ENCODE assay signal across 8 mouse cellular contexts in the genomic region with DNA sequence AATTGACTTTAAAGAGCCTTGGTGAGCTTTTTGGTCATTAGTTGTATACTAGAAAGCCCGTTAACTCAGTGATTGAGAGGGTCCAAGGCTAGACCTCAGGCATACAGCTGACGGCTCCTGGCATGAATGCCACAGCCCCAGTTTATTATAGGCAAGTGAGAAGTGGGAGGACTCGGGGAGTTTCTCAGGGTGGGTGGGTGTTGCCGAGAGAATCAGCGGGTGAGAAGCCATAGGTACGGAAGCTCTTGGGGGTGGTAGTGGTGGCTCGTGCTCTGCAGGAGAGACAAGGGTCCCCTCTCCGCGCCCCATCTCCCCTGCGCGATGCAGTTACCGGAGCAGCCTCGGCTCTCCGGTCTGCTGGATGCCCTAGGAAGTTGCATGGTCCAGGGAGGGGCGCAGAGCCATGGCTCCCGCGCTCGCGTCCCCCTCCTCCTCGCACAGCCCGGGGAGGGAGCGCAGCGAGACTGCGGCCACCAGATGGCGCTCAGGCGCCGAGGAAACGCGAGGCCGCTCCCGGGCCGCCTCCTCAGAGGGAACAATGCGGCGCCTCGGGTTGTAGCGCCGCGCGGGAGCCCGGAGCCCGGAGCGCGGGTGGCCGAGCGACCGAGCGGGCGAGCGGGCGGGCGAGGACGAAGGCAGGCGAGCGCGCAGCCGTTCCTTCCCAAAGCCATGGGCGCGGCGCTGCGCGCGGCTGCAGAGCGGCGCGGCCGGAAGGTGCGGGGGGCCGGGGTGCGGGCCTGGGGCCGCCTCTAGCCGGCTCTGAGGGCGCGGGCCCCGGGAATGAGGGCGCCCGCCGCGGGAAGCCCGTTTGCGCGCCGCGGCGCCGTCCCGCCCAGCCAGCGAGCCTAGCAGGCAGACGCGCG. TPM values are rescaled to one million over a fixed set of nuclear protein-coding genes. Genes with fewer than 3 reads are reported as not detected.
DNase-seq lines count a peak whose midpoint lies in the region; ATAC-seq and TF ChIP-seq lines count a peak whose summit lies in the region.

A gene (plus strand): TSS at position 541 of the 863 bp plus-strand sequence.

- peak; percentile 49 for DNase-seq in c-Kit-positive CD71-negative TER-119-negative erythroid progenitor cells, embryonic 14.5 days (ENCODE audit: low read depth)
- peak; percentile 96 for DNase-seq in forebrain, embryonic 11.5 days (ENCODE audit: low spot score)
- DNase-seq in kidney, postnatal 10 days = peak; percentile 91
- peak; percentile 75 for DNase-seq in liver, embryonic 11.5 days (ENCODE audit: low spot score)
- DNase-seq in naive thymus-derived CD4-positive, alpha-beta T cell, adult 2 months (ENCODE audit: low read depth) = peak; percentile 83
- peak; percentile 67 to 91 for DNase-seq in spleen, postnatal 4 days (ENCODE audit: low spot score in 2 of 2)

- no peak within 1 kb of the TSS for H3ac ChIP-seq in C2C12 (ENCODE audit: control insufficient read depth, insufficient read length, low read depth)

- H3K4me2 ChIP-seq in forebrain, embryonic 11.5 days (ENCODE audit: low read depth, low read length, severe bottlenecking) = peak within 1 kb of the TSS; percentile 98
- peak within 1 kb of the TSS; percentile 97 for H3K4me2 ChIP-seq in heart, embryonic 15.5 days
- H3K4me2 ChIP-seq in liver, embryonic 11.5 days = peak within 1 kb of the TSS; percentile 89

- peak within 1 kb of the TSS; percentile 37; the same call in 1 of the 2 replicates for H3K27ac ChIP-seq in forebrain, embryonic 11.5 days (ENCODE audit: low read depth, low read length)
- no peak within 1 kb of the TSS for H3K27ac ChIP-seq in heart, embryonic 15.5 days
- H3K27ac ChIP-seq in liver, embryonic 11.5 days (ENCODE audit: low read depth, low read length) = no peak within 1 kb of the TSS

- TF ChIP-seq CTCF in C2C12 (IDR thresholded peaks at IDR 0.05; ENCODE audit: control insufficient read depth, insufficient read depth, insufficient read length) = peak; percentile 95

- 1% methylated on average over 87 of the region's 90 CpGs for WGBS in forebrain, embryonic 11.5 days
- WGBS in heart, embryonic 15.5 days = 2% methylated on average over 62 of the region's 90 CpGs
- WGBS in liver, embryonic 11.5 days = 2% methylated on average over 76 of the region's 90 CpGs

- ATAC-seq in forebrain, embryonic 11.5 days (replicated peaks; ENCODE audit: low FRiP score) = peak; percentile 90
- ATAC-seq in heart, embryonic 15.5 days (replicated peaks; ENCODE audit: insufficient number of reproducible peaks, insufficient read depth, low FRiP score, low read depth) = peak; percentile 57
- 0 out of 2 replicates have a peak, but pooled peaks have one; percentile 39 for ATAC-seq in liver, embryonic 11.5 days (replicated peaks; ENCODE audit: low FRiP score)

- H3K79me3 ChIP-seq in C2C12 (ENCODE audit: low read depth) = no peaks in the 10 kb centered on the region

- H3K9me3 ChIP-seq in forebrain, embryonic 11.5 days (ENCODE audit: control insufficient read depth, low read length) = no peaks in the 10 kb centered on the region
- no peaks in the 10 kb centered on the region for H3K9me3 ChIP-seq in heart, embryonic 15.5 days (replicated peaks)
- no peaks in the 10 kb centered on the region for H3K9me3 ChIP-seq in liver, embryonic 11.5 days (ENCODE audit: control insufficient read depth, low read length)

- peaks cover 73% of the 10 kb centered on the region for H3K27me3 ChIP-seq in C2C12 (ENCODE audit: control insufficient read depth, insufficient read depth, insufficient read length)
- peaks cover 16% of the 10 kb centered on the region for H3K27me3 ChIP-seq in forebrain, embryonic 11.5 days (ENCODE audit: control insufficient read depth, insufficient read depth, low read length)
- peaks cover 69% of the 10 kb centered on the region for H3K27me3 ChIP-seq in heart, embryonic 15.5 days
- peaks cover 74% of the 10 kb centered on the region for H3K27me3 ChIP-seq in liver, embryonic 11.5 days (replicated peaks; ENCODE audit: control insufficient read depth, insufficient read depth, low read length)

- H3K79me2 ChIP-seq in C2C12 (ENCODE audit: control insufficient read depth, insufficient read depth) = no peaks in the 10 kb centered on the region

- H3K4me1 ChIP-seq in forebrain, embryonic 11.5 days (replicated peaks; ENCODE audit: control insufficient read depth, insufficient read depth, low read length) = peaks cover 6% of the 10 kb centered on the region; the same call in 1 of the 2 replicates
- H3K4me1 ChIP-seq in heart, embryonic 15.5 days (replicated peaks) = peaks cover 18% of the 10 kb centered on the region
- no peaks in the 10 kb centered on the region for H3K4me1 ChIP-seq in liver, embryonic 11.5 days (replicated peaks; ENCODE audit: control insufficient read depth, insufficient read depth, low read length)

- no peak within 1 kb of the TSS for H3K4me3 ChIP-seq in C2C12 (ENCODE audit: insufficient read depth, poor library complexity, severe bottlenecking)
- peak within 1 kb of the TSS; percentile 73 for H3K4me3 ChIP-seq in forebrain, embryonic 11.5 days (ENCODE audit: low read depth, low read length)
- peak within 1 kb of the TSS; percentile 60 for H3K4me3 ChIP-seq in heart, embryonic 15.5 days
- H3K4me3 ChIP-seq in liver, embryonic 11.5 days (ENCODE audit: low read depth, low read length) = peak within 1 kb of the TSS; percentile 57

- peak within 1 kb of the TSS; percentile 99 for H3K9ac ChIP-seq in forebrain, embryonic 11.5 days (ENCODE audit: low read length)
- H3K9ac ChIP-seq in heart, embryonic 15.5 days = peak within 1 kb of the TSS; percentile 53
- H3K9ac ChIP-seq in liver, embryonic 11.5 days (ENCODE audit: low read depth, low read length) = peak within 1 kb of the TSS; percentile 30; the same call in 1 of the 2 replicates

- no peaks in the 10 kb centered on the region for H3K36me3 ChIP-seq in C2C12 (ENCODE audit: control insufficient read depth, insufficient read depth)
- no peaks in the 10 kb centered on the region for H3K36me3 ChIP-seq in forebrain, embryonic 11.5 days (ENCODE audit: control insufficient read depth, insufficient read depth, low read length)
- no peaks in the 10 kb centered on the region for H3K36me3 ChIP-seq in heart, embryonic 15.5 days
- H3K36me3 ChIP-seq in liver, embryonic 11.5 days (ENCODE audit: control insufficient read depth, insufficient read depth, low read length) = no peaks in the 10 kb centered on the region

TF ChIP-seq in C2C12, 6 proteins besides CTCF, POLR2A, EP300 and RAD21:
- TF ChIP-seq USF1 (IDR thresholded peaks at IDR 0.05; ENCODE audit: low read depth) (no peak), MYOG (IDR thresholded peaks at IDR 0.05; ENCODE audit: control insufficient read depth, extremely low read depth, insufficient read length) (no peak), MAX (IDR thresholded peaks at IDR 0.05) (no peak), CEBPB (IDR thresholded peaks at IDR 0.05; ENCODE audit: low read depth) (no peak), FOSL1 (IDR thresholded peaks at IDR 0.05; ENCODE audit: insufficient read depth, low read length, poor library complexity, severe bottlenecking) (no peak), MYOD1 (IDR thresholded peaks at IDR 0.05; ENCODE audit: control insufficient read depth, insufficient read length, low read depth) (no peak)

RNA-seq across cellular contexts. Expression of the gene that starts here (rescaled TPM):
- not detected for polyA plus RNA-seq in C2C12 (2012; fragmentation: generic; extraction: Trizol)
- polyA plus RNA-seq in forebrain, embryonic 11.5 days (2014; fragmentation: Nextera tagmentation; extraction: Ambion mirVana) = 9.3 and 11.8 TPM in 2 replicates
- 0.64 and 0.85 TPM in 2 replicates for polyA plus RNA-seq in heart, embryonic 15.5 days (2015; fragmentation: Nextera tagmentation; extraction: Ambion mirVana)
- polyA plus RNA-seq in liver, embryonic 11.5 days (2014; fragmentation: Nextera tagmentation; extraction: Ambion mirVana) = 0.27 and 0.39 TPM in 2 replicates

Comparison
In these comparisons a context has a peak if more than half of its experiments do, and no peak if none do; other contexts are left out.
1. Peak in ATAC-seq, H3K4me3 ChIP-seq, H3K9ac ChIP-seq and H3K4me2 ChIP-seq in heart, embryonic 15.5 days; RNA of the gene not detected or under 1 TPM.
2. Peak in DNase-seq, ATAC-seq, H3K4me3 ChIP-seq, H3K9ac ChIP-seq and H3K4me2 ChIP-seq in liver, embryonic 11.5 days; RNA of the gene not detected or under 1 TPM.
3. ATAC-seq: peak in every context shown above with its lines; median percentile 90 in forebrain, embryonic 11.5 days; 57 in heart, embryonic 15.5 days; 39 in liver, embryonic 11.5 days.
4. H3K9ac ChIP-seq: peak in every context shown above with its lines; median percentile 99 in forebrain, embryonic 11.5 days; 53 in heart, embryonic 15.5 days; 30 in liver, embryonic 11.5 days.